ENCODE assay signal across 8 mouse cellular contexts in genomic region chr7:29316976-29317375, GRCm38 (mm10). TPM values are rescaled to one million over a fixed set of nuclear protein-coding genes. Genes with fewer than 3 reads are reported as not detected.
A peak's percentile ranks its signal among the peaks of the same experiment; 100 is the strongest.
DNase-seq lines count a peak whose midpoint lies in the region; ATAC-seq lines count a peak whose summit lies in the region.

No protein-coding gene starts in this region.

- H3K4me1 ChIP-seq in hindbrain, embryonic 13.5 days (replicated peaks): peaks cover 97% of the 10 kb centered on the region
- peaks cover 87% of the 10 kb centered on the region for H3K4me1 ChIP-seq in liver, embryonic 12.5 days

- peak overlapping the region; percentile 43 for H3K4me2 ChIP-seq in hindbrain, embryonic 13.5 days
- peak overlapping the region; percentile 66 for H3K4me2 ChIP-seq in liver, embryonic 12.5 days

- DNase-seq in left cerebral cortex, adult 18-20 months (ENCODE audit: low spot score in 2 of 2): peak; percentile 70 to 82
- DNase-seq in left cerebral cortex, adult 11 months (ENCODE audit: low spot score): no peak
- DNase-seq in embryo, embryonic 10.5 days (ENCODE audit: low spot score): peak; percentile 69
- peak; percentile 83 for DNase-seq in right cerebral cortex, adult 18-20 months
- DNase-seq in ovary, postnatal 14 days (ENCODE audit: low spot score): no peak
- no peak for DNase-seq in spleen, adult 18-20 months

- no peaks in the 10 kb centered on the region for H3K27me3 ChIP-seq in hindbrain, embryonic 13.5 days
- H3K27me3 ChIP-seq in liver, embryonic 12.5 days (replicated peaks): peaks cover 13% of the 10 kb centered on the region; the same call in 1 of the 2 replicates

- peaks cover 40% of the 10 kb centered on the region for H3K36me3 ChIP-seq in hindbrain, embryonic 13.5 days
- H3K36me3 ChIP-seq in liver, embryonic 12.5 days: peaks cover 4% of the 10 kb centered on the region; the same call in 1 of the 2 replicates

- H3K27ac ChIP-seq in hindbrain, embryonic 13.5 days: peak overlapping the region; percentile 99
- peak overlapping the region; percentile 15; the same call in 1 of the 2 replicates for H3K27ac ChIP-seq in liver, embryonic 12.5 days

- WGBS in hindbrain, embryonic 13.5 days: under 1% methylated on average over 10 of the region's 10 CpGs
- 23% methylated on average over 10 of the region's 10 CpGs for WGBS in liver, embryonic 12.5 days (ENCODE audit: insufficient replicate concordance)

- no peaks in the 10 kb centered on the region for H3K9me3 ChIP-seq in hindbrain, embryonic 13.5 days
- no peaks in the 10 kb centered on the region for H3K9me3 ChIP-seq in liver, embryonic 12.5 days (replicated peaks)

- peak; percentile 25 for ATAC-seq in hindbrain, embryonic 13.5 days (ENCODE audit: low FRiP score)
- no peak for ATAC-seq in liver, embryonic 12.5 days

- peak overlapping the region; percentile 66; the same call in 1 of the 2 replicates for H3K9ac ChIP-seq in hindbrain, embryonic 13.5 days
- H3K9ac ChIP-seq in liver, embryonic 12.5 days: no peak overlapping the region

- no peak overlapping the region for H3K4me3 ChIP-seq in hindbrain, embryonic 13.5 days
- H3K4me3 ChIP-seq in liver, embryonic 12.5 days: no peak overlapping the region

RNA-seq across cellular contexts. Expression of gene Dpf1, which starts 13.2 kb away (rescaled TPM):
- total RNA-seq in left cerebral cortex, adult 18-20 months (2021): 100 to 1,000 TPM; 107 to 120 TPM
- 187 and 197 TPM in 2 replicates for polyA plus RNA-seq in hindbrain, embryonic 13.5 days (2015; fragmentation: Nextera tagmentation; extraction: Ambion mirVana)
- 2.6 and 3.6 TPM in 2 replicates for polyA plus RNA-seq in liver, embryonic 12.5 days (2016; fragmentation: Nextera tagmentation; extraction: Ambion mirVana)

RNA-seq across cellular contexts. Expression of gene Ppp1r14a, which starts 27.9 kb away (rescaled TPM):
- 10 to 100 TPM; 16.8 to 18.3 TPM for total RNA-seq in left cerebral cortex, adult 18-20 months (2021)
- 8.6 and 13.1 TPM in 2 replicates for polyA plus RNA-seq in hindbrain, embryonic 13.5 days (2015; fragmentation: Nextera tagmentation; extraction: Ambion mirVana)
- polyA plus RNA-seq in liver, embryonic 12.5 days (2016; fragmentation: Nextera tagmentation; extraction: Ambion mirVana): 4.6 and 5.1 TPM in 2 replicates

RNA-seq across cellular contexts. Expression of gene Spint2, which starts 35.3 kb away (rescaled TPM):
- total RNA-seq in left cerebral cortex, adult 18-20 months (2021): 10 to 100 TPM; 27.6 to 33.5 TPM
- polyA plus RNA-seq in hindbrain, embryonic 13.5 days (2015; fragmentation: Nextera tagmentation; extraction: Ambion mirVana): 42.4 and 44.0 TPM in 2 replicates
- 25.9 and 28.4 TPM in 2 replicates for polyA plus RNA-seq in liver, embryonic 12.5 days (2016; fragmentation: Nextera tagmentation; extraction: Ambion mirVana)

Comparison
In these comparisons a context has a peak if more than half of its experiments do, and no peak if none do; other contexts are left out.
1. DNase-seq: peak in left cerebral cortex, adult 18-20 months (2 of 2), embryo, embryonic 10.5 days (single experiment) and right cerebral cortex, adult 18-20 months (single experiment); none in left cerebral cortex, adult 11 months (single experiment), ovary, postnatal 14 days (single experiment) and spleen, adult 18-20 months (0 of 2).
2. RNA of gene Dpf1, which starts 13.2 kb away (polyA plus RNA-seq): 187 to 197 TPM in hindbrain, embryonic 13.5 days; 2.6 to 3.6 TPM in liver, embryonic 12.5 days; every median in the first group is over 10 times any median in the second.